Mouse (Mus musculus): ENCODE measurements at regions not wholly inside any gene's neighbourhood (a gene's known extent, or its start where the extent isn't known, plus 50 kb on each side); places are given as distances from the start of the nearest gene placed in this dataset.

DNA sequence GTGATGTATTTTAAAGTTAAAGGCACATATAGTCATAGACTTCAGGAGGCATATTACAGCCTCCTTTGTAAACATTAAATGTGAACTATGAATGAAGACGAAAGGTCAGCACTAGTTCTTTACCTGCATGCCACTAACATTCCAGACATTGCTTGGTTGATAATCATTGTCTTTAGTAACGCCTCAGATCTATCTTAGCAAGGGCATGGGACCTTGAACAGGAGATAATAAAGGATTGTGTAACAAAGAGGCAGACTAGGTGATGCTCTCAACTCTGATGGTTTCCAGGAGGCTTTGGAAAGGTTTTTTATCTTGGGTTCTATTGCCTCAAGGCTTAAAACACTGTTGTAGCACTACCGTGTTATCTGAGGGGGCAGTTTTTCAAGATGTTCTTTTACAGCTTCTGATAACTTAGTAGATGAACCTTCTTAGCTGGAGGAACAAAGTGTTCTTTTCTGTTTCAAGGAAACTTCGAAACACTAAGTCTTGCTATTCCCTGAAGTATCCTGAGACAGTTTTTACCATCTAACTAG lies 82.9 kb upstream of the Tent5a start:
- Histone ChIP-seq H3K4me3 (ENCODE audit: insufficient read depth in 1 of 2, low read depth in 1 of 2, low read length in 2 of 2, poor library complexity in 1 of 2, severe bottlenecking in 1 of 2) (no peak overlapping the region), H3K4me1 (ENCODE audit: control insufficient read depth in 2 of 2, insufficient read depth in 2 of 2, low read length in 2 of 2, poor library complexity in 1 of 2) (no peaks in the 10 kb centered on the region), H3K36me3 (ENCODE audit: control insufficient read depth, insufficient read depth, low read length, poor library complexity, severe bottlenecking) (no peaks in the 10 kb centered on the region), H3K9me3 (ENCODE audit: control insufficient read depth, insufficient read depth, low read depth, low read length) (no peaks in the 10 kb centered on the region), H3K9ac (ENCODE audit: insufficient read depth, low read depth, low read length, poor library complexity, severe bottlenecking) (no peak overlapping the region), H3K27ac (ENCODE audit: insufficient read depth, low read depth, low read length, poor library complexity, severe bottlenecking) (no peak overlapping the region)
- no peak for TF ChIP-seq HCFC1 (IDR thresholded peaks at IDR 0.05; ENCODE audit: borderline replicate concordance, insufficient read depth, low read length)
- TF ChIP-seq ZC3H11A (IDR thresholded peaks at IDR 0.05; ENCODE audit: borderline replicate concordance, low read depth, low read length): no peak
- TF ChIP-seq CHD2 (IDR thresholded peaks at IDR 0.05; ENCODE audit: low read depth, low read length): no peak
- no peak for TF ChIP-seq ZNF384 (IDR thresholded peaks at IDR 0.05; ENCODE audit: low read depth, low read length)
- no peak for TF ChIP-seq MAFK (IDR thresholded peaks at IDR 0.05; ENCODE audit: insufficient read depth, low read depth, low read length)
- in situ Hi-C loops (cut with MboI; ENCODE audit: low sequenced_read_pairs in 2 of 2, unreplicated experiment in 2 of 2): no loop called here
- no peak for DNase-seq (ENCODE audit: low read depth, low spot score)

DNA sequence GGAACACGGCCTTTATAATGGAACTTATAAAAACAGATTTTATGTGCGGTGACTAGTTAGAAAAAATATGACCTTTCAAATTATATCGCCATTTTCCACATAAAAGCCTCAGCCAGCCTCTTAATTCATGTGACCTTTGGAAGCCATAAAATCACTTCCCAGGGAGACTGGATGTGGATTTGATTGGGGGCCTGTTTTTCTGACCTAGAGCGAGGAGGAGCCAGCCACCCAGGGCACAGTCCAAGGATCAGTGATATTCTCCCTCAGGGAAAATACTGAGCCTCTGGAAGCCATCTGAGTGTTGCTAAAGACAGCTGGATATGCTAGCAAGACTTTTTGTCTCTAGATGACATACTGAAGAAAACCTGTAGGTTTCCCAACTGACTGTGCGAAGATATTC lies 81.3 kb upstream of the Tent5a start:
- DNase-seq (ENCODE audit: low read depth, low spot score): no peak
- no peaks in the 10 kb centered on the region for H3K9me3 ChIP-seq (ENCODE audit: control insufficient read depth, insufficient read depth, low read depth, low read length)

DNA sequence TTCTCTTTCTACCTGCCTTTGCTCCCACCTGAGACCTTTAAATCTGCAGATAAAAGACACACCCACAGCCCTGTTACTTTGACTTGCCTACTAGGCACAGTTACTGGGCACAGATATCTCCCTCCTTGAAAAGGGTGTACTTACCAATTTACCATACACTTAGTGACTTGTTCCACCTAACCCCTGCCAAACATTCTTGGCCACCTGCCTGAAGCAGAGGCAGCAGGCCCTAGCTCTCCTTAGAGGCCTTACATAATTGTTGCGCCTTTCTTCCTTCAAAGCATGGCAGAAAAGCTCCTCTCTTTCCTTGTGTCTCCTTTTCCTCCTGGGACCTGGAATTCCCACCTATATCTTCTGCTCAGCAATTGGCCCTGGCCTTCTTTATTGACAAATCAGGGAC lies 80.4 kb upstream of the Tent5a start:
- Histone ChIP-seq H3K27ac (ENCODE audit: insufficient read depth, low read depth, low read length, poor library complexity, severe bottlenecking) (no peak overlapping the region), H3K9me3 (ENCODE audit: control insufficient read depth, insufficient read depth, low read depth, low read length) (no peaks in the 10 kb centered on the region), H3K9ac (ENCODE audit: insufficient read depth, low read depth, low read length, poor library complexity, severe bottlenecking) (no peak overlapping the region), H3K36me3 (ENCODE audit: control insufficient read depth, insufficient read depth, low read length, poor library complexity, severe bottlenecking) (no peaks in the 10 kb centered on the region), H3K4me3 (ENCODE audit: insufficient read depth in 1 of 2, low read depth in 1 of 2, low read length in 2 of 2, poor library complexity in 1 of 2, severe bottlenecking in 1 of 2) (no peak overlapping the region), H3K4me1 (ENCODE audit: control insufficient read depth in 2 of 2, insufficient read depth in 2 of 2, low read length in 2 of 2, poor library complexity in 1 of 2) (no peaks in the 10 kb centered on the region)
- no peak for TF ChIP-seq CHD2 (IDR thresholded peaks at IDR 0.05; ENCODE audit: low read depth, low read length)
- TF ChIP-seq ZNF384 (IDR thresholded peaks at IDR 0.05; ENCODE audit: low read depth, low read length): no peak
- TF ChIP-seq MAFK (IDR thresholded peaks at IDR 0.05; ENCODE audit: insufficient read depth, low read depth, low read length): no peak
- DNase-seq (ENCODE audit: low read depth, low spot score): no peak
- in situ Hi-C loops (cut with MboI; ENCODE audit: low sequenced_read_pairs in 2 of 2, unreplicated experiment in 2 of 2): no loop called here

More for the DNA sequence above, 81.3 kb upstream of the Tent5a start:
- Histone ChIP-seq H3K4me1 (ENCODE audit: control insufficient read depth in 2 of 2, insufficient read depth in 2 of 2, low read length in 2 of 2, poor library complexity in 1 of 2) (no peaks in the 10 kb centered on the region), H3K9ac (ENCODE audit: insufficient read depth, low read depth, low read length, poor library complexity, severe bottlenecking) (no peak overlapping the region), H3K27ac (ENCODE audit: insufficient read depth, low read depth, low read length, poor library complexity, severe bottlenecking) (no peak overlapping the region), H3K4me3 (ENCODE audit: insufficient read depth in 1 of 2, low read depth in 1 of 2, low read length in 2 of 2, poor library complexity in 1 of 2, severe bottlenecking in 1 of 2) (no peak overlapping the region), H3K36me3 (ENCODE audit: control insufficient read depth, insufficient read depth, low read length, poor library complexity, severe bottlenecking) (no peaks in the 10 kb centered on the region)
- in situ Hi-C loops (cut with MboI; ENCODE audit: low sequenced_read_pairs in 2 of 2, unreplicated experiment in 2 of 2): no loop called here
- TF ChIP-seq HCFC1 (IDR thresholded peaks at IDR 0.05; ENCODE audit: borderline replicate concordance, insufficient read depth, low read length) (no peak), ZNF384 (IDR thresholded peaks at IDR 0.05; ENCODE audit: low read depth, low read length) (no peak), ZC3H11A (IDR thresholded peaks at IDR 0.05; ENCODE audit: borderline replicate concordance, low read depth, low read length) (no peak), MAFK (IDR thresholded peaks at IDR 0.05; ENCODE audit: insufficient read depth, low read depth, low read length) (no peak), CHD2 (IDR thresholded peaks at IDR 0.05; ENCODE audit: low read depth, low read length) (no peak)

DNA sequence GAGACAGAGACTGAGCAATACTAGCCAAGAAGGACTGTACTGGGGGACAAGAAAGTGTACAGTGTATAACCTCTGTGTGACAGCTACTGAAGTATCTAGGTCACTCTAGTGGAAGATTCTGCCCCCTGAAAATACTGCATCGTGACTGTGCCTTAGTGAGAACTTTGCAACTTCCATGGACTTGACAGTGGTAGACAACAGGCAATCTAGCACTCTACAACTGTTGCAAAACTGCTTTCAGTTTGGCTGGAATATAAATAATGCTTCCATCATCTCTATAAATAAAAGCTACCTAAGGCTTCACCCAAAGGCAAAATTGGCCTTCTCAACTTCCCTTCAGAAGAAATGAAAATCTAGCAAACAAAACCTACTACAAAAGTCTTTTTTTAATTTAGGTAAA lies 74.6 kb upstream of the Tent5a start:
- H3K9ac ChIP-seq (ENCODE audit: insufficient read depth, low read depth, low read length, poor library complexity, severe bottlenecking): no peak overlapping the region
- no peaks in the 10 kb centered on the region for H3K36me3 ChIP-seq (ENCODE audit: control insufficient read depth, insufficient read depth, low read length, poor library complexity, severe bottlenecking)
- no peaks in the 10 kb centered on the region for H3K9me3 ChIP-seq (ENCODE audit: control insufficient read depth, insufficient read depth, low read depth, low read length)
- no peak for DNase-seq (ENCODE audit: low read depth, low spot score)
- H3K4me3 ChIP-seq (ENCODE audit: insufficient read depth in 1 of 2, low read depth in 1 of 2, low read length in 2 of 2, poor library complexity in 1 of 2, severe bottlenecking in 1 of 2): no peak overlapping the region
- H3K4me1 ChIP-seq (ENCODE audit: control insufficient read depth in 2 of 2, insufficient read depth in 2 of 2, low read length in 2 of 2, poor library complexity in 1 of 2): no peaks in the 10 kb centered on the region
- H3K27ac ChIP-seq (ENCODE audit: insufficient read depth, low read depth, low read length, poor library complexity, severe bottlenecking): no peak overlapping the region
- in situ Hi-C loops (cut with MboI; ENCODE audit: low sequenced_read_pairs in 2 of 2, unreplicated experiment in 2 of 2): no loop called here
- TF ChIP-seq ZC3H11A (IDR thresholded peaks at IDR 0.05; ENCODE audit: borderline replicate concordance, low read depth, low read length): no peak

DNA sequence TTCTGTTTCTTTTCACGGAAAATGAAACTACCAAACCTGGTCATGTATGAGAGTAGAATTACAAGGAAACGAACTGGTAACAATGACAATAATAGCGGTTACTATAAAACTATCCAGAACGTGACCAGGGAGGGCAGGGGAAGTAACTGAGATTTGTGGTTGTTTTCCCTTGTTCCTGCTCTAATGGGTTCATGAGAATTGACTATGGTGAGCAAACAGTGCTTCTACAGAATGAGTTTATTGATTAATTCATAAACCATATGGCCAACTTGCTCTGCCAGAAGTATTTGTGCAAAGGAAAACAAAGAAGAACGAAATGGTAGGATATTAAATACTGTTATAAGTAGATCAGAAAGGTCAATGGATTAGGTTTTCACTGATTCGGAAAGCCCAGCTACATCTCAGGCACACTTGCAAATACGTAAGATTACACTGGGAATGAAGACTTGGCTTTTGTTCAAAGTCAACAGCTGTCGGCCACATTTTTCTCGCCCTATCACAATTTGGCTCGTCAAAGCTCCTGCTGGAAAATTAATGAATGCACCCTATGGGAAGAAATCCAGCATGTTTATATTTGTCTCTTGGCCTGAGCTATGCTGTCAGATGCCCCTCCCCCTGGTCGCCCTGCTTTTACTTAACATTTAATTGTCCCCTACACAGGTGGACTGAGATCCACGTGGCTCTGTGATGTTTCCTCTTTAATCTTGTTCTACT lies 73.6 kb upstream of the Tent5a start:
- in situ Hi-C loops (cut with MboI; ENCODE audit: low sequenced_read_pairs in 2 of 2, unreplicated experiment in 2 of 2): no loop called here
- no peak for DNase-seq (ENCODE audit: low read depth, low spot score)

More for the DNA sequence above, 73.6 kb upstream of the Tent5a start:
- Histone ChIP-seq H3K27ac (ENCODE audit: insufficient read depth, low read depth, low read length, poor library complexity, severe bottlenecking) (no peak overlapping the region), H3K9me3 (ENCODE audit: control insufficient read depth, insufficient read depth, low read depth, low read length) (no peaks in the 10 kb centered on the region), H3K36me3 (ENCODE audit: control insufficient read depth, insufficient read depth, low read length, poor library complexity, severe bottlenecking) (no peaks in the 10 kb centered on the region), H3K4me3 (ENCODE audit: insufficient read depth in 1 of 2, low read depth in 1 of 2, low read length in 2 of 2, poor library complexity in 1 of 2, severe bottlenecking in 1 of 2) (no peak overlapping the region), H3K9ac (ENCODE audit: insufficient read depth, low read depth, low read length, poor library complexity, severe bottlenecking) (no peak overlapping the region), H3K4me1 (ENCODE audit: control insufficient read depth in 2 of 2, insufficient read depth in 2 of 2, low read length in 2 of 2, poor library complexity in 1 of 2) (no peaks in the 10 kb centered on the region)
- TF ChIP-seq ZNF384 (IDR thresholded peaks at IDR 0.05; ENCODE audit: low read depth, low read length): no peak
- TF ChIP-seq ZC3H11A (IDR thresholded peaks at IDR 0.05; ENCODE audit: borderline replicate concordance, low read depth, low read length): no peak
- no peak for TF ChIP-seq HCFC1 (IDR thresholded peaks at IDR 0.05; ENCODE audit: borderline replicate concordance, insufficient read depth, low read length)
- no peak for TF ChIP-seq CHD2 (IDR thresholded peaks at IDR 0.05; ENCODE audit: low read depth, low read length)
- TF ChIP-seq MAFK (IDR thresholded peaks at IDR 0.05; ENCODE audit: insufficient read depth, low read depth, low read length): no peak
